In the genomic region with DNA sequence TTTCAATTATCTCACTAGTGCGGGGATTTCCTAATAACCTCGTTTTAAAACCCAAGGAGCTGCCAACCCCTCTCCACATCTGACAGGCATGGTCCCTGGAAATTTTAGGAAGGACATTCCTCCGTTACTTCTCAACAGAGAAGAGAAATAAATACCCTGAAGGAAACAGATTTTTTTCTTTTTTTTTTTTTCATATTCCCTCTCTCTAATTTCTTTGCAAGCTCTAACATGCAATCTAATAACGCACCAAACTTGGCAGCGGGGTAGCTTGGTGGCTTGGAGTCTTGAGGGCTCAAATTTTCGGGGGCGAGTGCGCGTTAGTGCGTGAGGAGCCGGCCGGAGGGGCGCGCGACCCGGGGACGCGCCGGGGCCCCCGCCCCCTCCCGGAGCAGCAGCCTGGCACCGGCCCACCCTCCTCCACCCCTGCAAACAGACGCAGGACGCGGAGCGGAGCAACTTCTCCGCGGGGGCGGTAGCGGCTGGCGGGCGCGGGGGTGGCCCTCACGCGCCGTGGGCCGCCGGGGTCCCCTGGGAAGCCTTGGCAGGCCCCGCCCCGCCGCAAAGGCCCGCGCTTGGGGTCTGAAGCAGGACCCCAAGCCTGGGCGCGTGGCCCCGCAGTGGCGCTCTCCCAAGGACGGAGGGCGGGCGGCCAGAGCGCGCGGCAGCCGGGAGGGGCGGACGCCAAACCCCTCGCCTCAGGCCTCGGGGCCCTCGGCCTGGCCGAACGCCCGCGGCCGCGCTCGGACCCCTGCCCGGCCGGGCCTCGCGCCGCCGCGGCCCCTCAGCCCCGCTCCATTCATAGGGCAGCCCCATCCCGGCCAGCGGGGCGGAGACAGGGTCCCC, we compare ENCODE assay signal across 8 mouse cellular contexts. TPM values are rescaled to one million over a fixed set of nuclear protein-coding genes. Genes with fewer than 3 reads are reported as not detected.
A peak's percentile ranks its signal among the peaks of the same experiment; 100 is the strongest.
DNase-seq lines count a peak whose midpoint lies in the region; ATAC-seq and TF ChIP-seq lines count a peak whose summit lies in the region.

No protein-coding gene starts in this region.

- peak overlapping the region; percentile 64 for H3K4me2 ChIP-seq in forebrain, embryonic 11.5 days (ENCODE audit: low read depth, low read length, severe bottlenecking)
- H3K4me2 ChIP-seq in heart, embryonic 15.5 days, result peak overlapping the region; percentile 67
- peak overlapping the region; percentile 91 for H3K4me2 ChIP-seq in lung, postnatal 0 days (replicated peaks; ENCODE audit: low read depth, low read length)

- no peak for TF ChIP-seq CTCF in E14TG2a.4 (conservative IDR thresholded peaks at IDR 0.05; ENCODE audit: low read length)
- TF ChIP-seq CTCF in lung, postnatal 0 days (IDR thresholded peaks at IDR 0.05), result no peak

- H3K27ac ChIP-seq in forebrain, embryonic 11.5 days (ENCODE audit: low read depth, low read length), result peak overlapping the region; percentile 97
- peak overlapping the region; percentile 100 for H3K27ac ChIP-seq in heart, embryonic 15.5 days
- peak overlapping the region; percentile 97 for H3K27ac ChIP-seq in lung, postnatal 0 days (ENCODE audit: low read length)

- WGBS in forebrain, embryonic 11.5 days, result under 1% methylated on average over 68 of the region's 77 CpGs
- WGBS in heart, embryonic 15.5 days, result under 1% methylated on average over 77 of the region's 77 CpGs
- WGBS in lung, postnatal 0 days, result 3% methylated on average over 67 of the region's 77 CpGs

- TF ChIP-seq EP300 in lung, postnatal 0 days (IDR thresholded peaks at IDR 0.05), result no peak

- no peaks in the 10 kb centered on the region for H3K27me3 ChIP-seq in E14TG2a.4 (ENCODE audit: insufficient read depth, low read length)
- no peaks in the 10 kb centered on the region for H3K27me3 ChIP-seq in forebrain, embryonic 11.5 days (ENCODE audit: control insufficient read depth, insufficient read depth, low read length)
- no peaks in the 10 kb centered on the region for H3K27me3 ChIP-seq in heart, embryonic 15.5 days
- no peaks in the 10 kb centered on the region for H3K27me3 ChIP-seq in lung, postnatal 0 days (replicated peaks; ENCODE audit: insufficient read depth, low read length)

- peak overlapping the region; percentile 95 for H3K9ac ChIP-seq in forebrain, embryonic 11.5 days (ENCODE audit: low read length)
- peak overlapping the region; percentile 98 for H3K9ac ChIP-seq in heart, embryonic 15.5 days
- H3K9ac ChIP-seq in lung, postnatal 0 days (replicated peaks; ENCODE audit: low read depth), result peak overlapping the region; percentile 95

- ATAC-seq in forebrain, embryonic 11.5 days (replicated peaks; ENCODE audit: low FRiP score), result peak; percentile 80
- peak; percentile 44 for ATAC-seq in heart, embryonic 15.5 days (replicated peaks; ENCODE audit: insufficient number of reproducible peaks, insufficient read depth, low FRiP score, low read depth)
- ATAC-seq in lung, postnatal 0 days, result peak; percentile 37

- H3K4me1 ChIP-seq in E14TG2a.4 (replicated peaks; ENCODE audit: low read depth, low read length), result peaks cover 42% of the 10 kb centered on the region
- H3K4me1 ChIP-seq in forebrain, embryonic 11.5 days (replicated peaks; ENCODE audit: control insufficient read depth, insufficient read depth, low read length), result peaks cover 5% of the 10 kb centered on the region; the same call in 1 of the 2 replicates
- peaks cover 29% of the 10 kb centered on the region for H3K4me1 ChIP-seq in heart, embryonic 15.5 days (replicated peaks)
- H3K4me1 ChIP-seq in lung, postnatal 0 days (ENCODE audit: insufficient read depth, low read depth, low read length), result peaks cover 4% of the 10 kb centered on the region; the same call in 1 of the 2 replicates

- no peaks in the 10 kb centered on the region for H3K9me3 ChIP-seq in E14TG2a.4 (ENCODE audit: low read length)
- H3K9me3 ChIP-seq in forebrain, embryonic 11.5 days (ENCODE audit: control insufficient read depth, low read length), result no peaks in the 10 kb centered on the region
- no peaks in the 10 kb centered on the region for H3K9me3 ChIP-seq in heart, embryonic 15.5 days (replicated peaks)
- H3K9me3 ChIP-seq in lung, postnatal 0 days (ENCODE audit: low read length), result no peaks in the 10 kb centered on the region

- DNase-seq in adrenal gland, adult 8-10 months, result peak; percentile 20
- DNase-seq in forebrain, embryonic 11.5 days (ENCODE audit: low spot score), result peak; percentile 81
- DNase-seq in kidney, postnatal 4 days, result peak; percentile 65 to 78
- DNase-seq in lung, postnatal 0 days (ENCODE audit: low spot score), result peak; percentile 49
- DNase-seq in right cerebral cortex, postnatal 36 days (ENCODE audit: low spot score in 2 of 2), result peak; percentile 9 to 18
- DNase-seq in c-Kit-positive CD71-positive TER-119-positive erythroid progenitor cells, embryonic 14.5 days (ENCODE audit: low spot score), result no peak

- H3K4me3 ChIP-seq in E14TG2a.4 (replicated peaks; ENCODE audit: low read length), result peak overlapping the region; percentile 93
- H3K4me3 ChIP-seq in forebrain, embryonic 11.5 days (ENCODE audit: low read depth, low read length), result peak overlapping the region; percentile 99
- H3K4me3 ChIP-seq in heart, embryonic 15.5 days, result peak overlapping the region; percentile 98
- H3K4me3 ChIP-seq in lung, postnatal 0 days (ENCODE audit: low read depth, low read length), result peak overlapping the region; percentile 98

- H3K36me3 ChIP-seq in E14TG2a.4 (ENCODE audit: insufficient read depth, low read length), result no peaks in the 10 kb centered on the region
- H3K36me3 ChIP-seq in forebrain, embryonic 11.5 days (ENCODE audit: control insufficient read depth, insufficient read depth, low read length), result no peaks in the 10 kb centered on the region
- no peaks in the 10 kb centered on the region for H3K36me3 ChIP-seq in heart, embryonic 15.5 days
- no peaks in the 10 kb centered on the region for H3K36me3 ChIP-seq in lung, postnatal 0 days (ENCODE audit: insufficient read depth, low read length)

RNA-seq across cellular contexts. Expression of a gene that starts 0.6 kb away (rescaled TPM):
- total RNA-seq in adrenal gland, adult 8-10 months (2022), result 10 to 100 TPM; 33.5 to 67.6 (median 45.5) TPM
- 39.8 and 45.2 TPM in 2 replicates for polyA plus RNA-seq in forebrain, embryonic 11.5 days (2014; fragmentation: Nextera tagmentation; extraction: Ambion mirVana)
- 17.1 and 20.4 TPM in 2 replicates for polyA plus RNA-seq in heart, embryonic 15.5 days (2015; fragmentation: Nextera tagmentation; extraction: Ambion mirVana)
- 21.8 and 22.2 TPM in 2 replicates for polyA plus RNA-seq in lung, postnatal 0 days (2015; fragmentation: Nextera tagmentation; extraction: Ambion mirVana)
